Mouse (Mus musculus) cerebellum, adult 2 months (tissue): ENCODE results near the gene Armcx6. TPM values are rescaled to one million over a fixed set of nuclear protein-coding genes. Genes with fewer than 3 reads are reported as not detected.
"Not testable (repeated sequence)": the region's sequence is repeated elsewhere in the genome, so short reads cannot be mapped to it uniquely, and the experiment has no call there.

Source experiments
- DNase-seq, 2 experiments: peaks; one replicate each; pipeline ENCODE4 v3.0.0; 2021
- H3K27ac ChIP-seq: fragments of 200-500 bp; 2 replicates; pipeline ENCODE4 v1.5.1; 2012; ENCODE audit warnings: low read length, control low read depth, inconsistent platforms; ENCODE audit not compliant: insufficient read depth
- H3K27me3 ChIP-seq: fragments of 200-500 bp; 2 replicates; pipeline ENCODE4 v1.6.1; 2012; ENCODE audit warnings: inconsistent platforms, mild to moderate bottlenecking, low read length, moderate library complexity; ENCODE audit not compliant: control insufficient read depth, insufficient read depth
- H3K4me1 ChIP-seq: fragments of 200-500 bp; 2 replicates; pipeline ENCODE4 v1.6.1; 2011; ENCODE audit warnings: low read length; ENCODE audit not compliant: control insufficient read depth, insufficient read depth
- H3K4me3 ChIP-seq: fragments of 200-500 bp; replicated peaks from 2 replicates; pipeline ENCODE3; 2011; ENCODE audit warnings: mild to moderate bottlenecking, low read depth, low read length, control low read depth; ENCODE audit not compliant: insufficient read depth
- CTCF ChIP-seq: fragments of 200-500 bp; IDR thresholded peaks from 2 replicates; pipeline ENCODE4 v1.5.1; 2011; ENCODE audit warnings: low read depth, mild to moderate bottlenecking, control low read depth, low read length, moderate library complexity, borderline replicate concordance; ENCODE audit not compliant: insufficient read depth
- POLR2A ChIP-seq: fragments of 200-500 bp; IDR thresholded peaks from 2 replicates; pipeline ENCODE4 v1.6.1; 2011; ENCODE audit warnings: low read length, control low read depth, borderline replicate concordance; ENCODE audit not compliant: insufficient read depth
- WGBS: fragments of 180-500 bp; shearing (Covaris S2); methylation state at CpG from one replicate; pipeline ENCODE4 v1.1.7; 2018; 5-methylcytosine and 5-hydroxymethylcytosine counted together
- polyA plus RNA-seq: library from polyadenylated mRNA; depleted of rRNA; stranded (reverse); fragments of >200 nt; gene quantifications from 2 replicates; pipeline ENCODE4 v1.2.3, GENCODE M21; 2012; rRNA removed

Armcx6 gene
- polyA plus RNA-seq, result 10.1 and 11.6 TPM in 2 replicates

GRCm38 (mm10) chrX:134750764-134751592 lies at the start of gene Armcx6:
Gene Armcx6, minus strand, starts transcription at chrX:134751417.
- H3K27me3 ChIP-seq, result no peaks in the 10 kb centered on the region
- H3K4me3 ChIP-seq, result peak within 1 kb of the TSS; percentile 98
- WGBS, result 5% methylated on average over 36 of the region's 36 CpGs
- TF ChIP-seq POLR2A (peak; percentile 22; the same call in 1 of the 2 replicates), CTCF (no peak)
- H3K27ac ChIP-seq, result no peak within 1 kb of the TSS
- peak; percentile 68 to 77 for DNase-seq
- H3K4me1 ChIP-seq, result no peaks in the 10 kb centered on the region; the same call in 1 of the 2 replicates

- DNase-seq, result no peak
- TF ChIP-seq CTCF (no peak), POLR2A (no peak)
- Histone ChIP-seq H3K27me3 (no peaks in the 10 kb centered on the region), H3K27ac (no peak overlapping the region), H3K4me1 (no peaks in the 10 kb centered on the region), H3K4me3 (no peak overlapping the region)
- WGBS, result 80% methylated on average over 4 of the region's 4 CpGs
Observed at GRCm38 (mm10) chrX:134787728-134788127, 36.5 kb upstream of the Armcx6 start.

- WGBS, result 48% methylated on average over 4 of the region's 4 CpGs
- not testable (repeated sequence) for DNase-seq
Observed at GRCm38 (mm10) chrX:134763428-134764198, 12.4 kb upstream of the Armcx6 start.

GRCm38 (mm10) chrX:134757293-134757995 lies 6.2 kb upstream of the Armcx6 start:
- WGBS, result 9% methylated on average over 12 of the region's 13 CpGs

More at GRCm38 (mm10) chrX:134763428-134764198, 12.4 kb upstream of the Armcx6 start:
- H3K27me3 ChIP-seq, H3K27ac ChIP-seq, H3K4me3 ChIP-seq, H3K4me1 ChIP-seq: not testable (repeated sequence)

GRCm38 (mm10) chrX:134756434-134757292 lies 5.4 kb upstream of the Armcx6 start, which contains the start of gene Armcx3:
Gene Armcx3, plus strand, starts transcription at chrX:134756595.
- WGBS, result 7% methylated on average over 46 of the region's 46 CpGs
- Histone ChIP-seq H3K4me1 (no peaks in the 10 kb centered on the region), H3K4me3 (peak within 1 kb of the TSS; percentile 98), H3K27me3 (no peaks in the 10 kb centered on the region), H3K27ac (peak within 1 kb of the TSS; percentile 76)
- TF ChIP-seq CTCF, result no peak
- TF ChIP-seq POLR2A, result peak; percentile 27; the same call in 1 of the 2 replicates
- peak; percentile 69 to 73 for DNase-seq

More at GRCm38 (mm10) chrX:134757293-134757995, 6.2 kb upstream of the Armcx6 start:
- peak overlapping the region; percentile 76; the same call in 1 of the 2 replicates for H3K27ac ChIP-seq
- no peaks in the 10 kb centered on the region for H3K4me1 ChIP-seq
- peak; percentile 16 to 27 for DNase-seq
- peak overlapping the region; percentile 98 for H3K4me3 ChIP-seq
- no peak for TF ChIP-seq POLR2A
- no peak for TF ChIP-seq CTCF
- H3K27me3 ChIP-seq, result no peaks in the 10 kb centered on the region

- no peak for DNase-seq
- Histone ChIP-seq H3K4me3 (no peak overlapping the region), H3K27me3 (no peaks in the 10 kb centered on the region), H3K27ac (no peak overlapping the region), H3K4me1 (no peaks in the 10 kb centered on the region)
- TF ChIP-seq POLR2A (no peak), CTCF (no peak)
- 42% methylated on average over 4 of the region's 4 CpGs for WGBS
Observed at GRCm38 (mm10) chrX:134752584-134752983, 1.4 kb upstream of the Armcx6 start.

- TF ChIP-seq CTCF (no peak), POLR2A (no peak)
- DNase-seq, result no peak
- 48% methylated on average over 2 of the region's 2 CpGs for WGBS
- Histone ChIP-seq H3K4me1 (no peaks in the 10 kb centered on the region), H3K27me3 (no peaks in the 10 kb centered on the region), H3K27ac (no peak overlapping the region), H3K4me3 (no peak overlapping the region)
Observed at GRCm38 (mm10) chrX:134751910-134752309, 693 bp upstream of the Armcx6 start.
